ENCODE assay signal across 17 mouse cellular contexts in the genomic region with DNA sequence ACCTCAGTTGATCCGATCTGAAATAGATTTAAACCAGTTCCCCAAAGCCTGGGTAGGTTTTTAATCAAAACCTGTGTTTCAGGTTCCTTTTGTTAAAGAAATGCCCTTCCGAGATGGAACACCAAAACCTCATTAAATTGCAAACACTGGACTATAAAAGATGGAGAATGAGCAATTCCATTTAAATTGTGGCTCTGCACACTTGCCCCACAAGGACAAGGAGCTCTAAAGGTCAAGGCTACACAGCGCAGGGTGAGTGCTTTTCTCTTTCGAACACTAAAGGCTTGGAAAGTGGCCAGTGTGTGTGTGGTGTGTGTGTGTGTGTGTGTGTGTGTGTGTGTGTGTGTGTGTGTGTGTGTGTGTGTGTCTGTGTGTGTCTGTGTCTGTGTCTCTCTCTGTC.
DNase-seq lines count a peak whose midpoint lies in the region; ATAC-seq and TF ChIP-seq lines count a peak whose summit lies in the region.
"Had no signal": no experiment of that assay in that cellular context is flagged by ENCODE, and none has a peak within 500 bp of the region (broad histone marks: within the 10 kb centered on the region; RNA-seq: fewer than 3 reads in every experiment).

No protein-coding gene starts in this region.

- no peaks in the 10 kb centered on the region for H3K27me3 ChIP-seq in midbrain, embryonic 10.5 days (ENCODE audit: low read depth, poor library complexity, severe bottlenecking)
- no peaks in the 10 kb centered on the region for H3K27me3 ChIP-seq in midbrain, embryonic 15.5 days (replicated peaks)
- no peaks in the 10 kb centered on the region for H3K27me3 ChIP-seq in midbrain, postnatal 0 days (ENCODE audit: insufficient read depth, low read length)
- H3K27me3 ChIP-seq: embryonic facial prominence, embryonic 13.5 days; liver, embryonic 13.5 days; megakaryocyte, embryonic 14.5 days had no signal

- H3K36me3 ChIP-seq in midbrain, embryonic 10.5 days, result peaks cover 11% of the 10 kb centered on the region; the same call in 1 of the 2 replicates
- no peaks in the 10 kb centered on the region for H3K36me3 ChIP-seq in midbrain, embryonic 15.5 days (replicated peaks)
- no peaks in the 10 kb centered on the region for H3K36me3 ChIP-seq in midbrain, postnatal 0 days (ENCODE audit: insufficient read depth, low read length)
- H3K36me3 ChIP-seq: embryonic facial prominence, embryonic 13.5 days; liver, embryonic 13.5 days had no signal

- H3K9ac ChIP-seq in midbrain, embryonic 15.5 days, result no peak overlapping the region
- H3K9ac ChIP-seq in midbrain, postnatal 0 days (replicated peaks; ENCODE audit: low read length, poor library complexity, severe bottlenecking), result no peak overlapping the region
- H3K9ac ChIP-seq: embryonic facial prominence, embryonic 13.5 days; liver, embryonic 13.5 days had no signal

- WGBS in midbrain, embryonic 10.5 days, result 41% methylated on average over 4 of the region's 4 CpGs
- 23% methylated on average over 4 of the region's 4 CpGs for WGBS in midbrain, embryonic 15.5 days
- 40% methylated on average over 4 of the region's 4 CpGs for WGBS in midbrain, postnatal 0 days

- H3K4me1 ChIP-seq in midbrain, embryonic 10.5 days, result peaks cover 38% of the 10 kb centered on the region
- peaks cover 13% of the 10 kb centered on the region; the same call in 1 of the 2 replicates for H3K4me1 ChIP-seq in midbrain, embryonic 15.5 days
- 0 out of 2 replicates have a peak, but pooled peaks cover 8% of the 10 kb centered on the region for H3K4me1 ChIP-seq in midbrain, postnatal 0 days (ENCODE audit: insufficient read depth, low read length)
- H3K4me1 ChIP-seq: liver, embryonic 13.5 days; megakaryocyte, embryonic 14.5 days had no signal

- DNase-seq in midbrain, embryonic 10.5 days (ENCODE audit: low spot score), result peak; percentile 33
- peak; percentile 23 for DNase-seq in adrenal gland, adult 8-10 months
- peak; percentile 2 for DNase-seq in embryo, embryonic 9.5 days (ENCODE audit: extremely low spot score)
- DNase-seq in midbrain, postnatal 0 days (ENCODE audit: low spot score), result peak; percentile 26
- DNase-seq in urinary bladder, postnatal 4 days (ENCODE audit: low spot score in 2 of 2), result no peak
- DNase-seq in layer of hippocampus, postnatal 36 days, result no peak
- DNase-seq: cerebellum, postnatal 10 days; gastrocnemius, postnatal 10 days; heart, postnatal 10 days; left cerebral cortex, postnatal 4 days; liver, embryonic 13.5 days; thymus, adult 18-20 months had no signal

- TF ChIP-seq CTCF in midbrain, postnatal 0 days (IDR thresholded peaks at IDR 0.05), result no peak

- ATAC-seq in midbrain, embryonic 15.5 days (replicated peaks), result no peak
- no peak for ATAC-seq in midbrain, postnatal 0 days (ENCODE audit: low FRiP score)
- ATAC-seq: CD4-positive, CD25-positive, alpha-beta regulatory T cell, adult 4 months; lung, postnatal 0 days had no signal

- H3K27ac ChIP-seq in midbrain, embryonic 10.5 days (replicated peaks), result peak overlapping the region; percentile 88
- no peak overlapping the region; the same call in 1 of the 2 replicates for H3K27ac ChIP-seq in midbrain, embryonic 15.5 days
- no peak overlapping the region for H3K27ac ChIP-seq in midbrain, postnatal 0 days (ENCODE audit: low read depth, low read length)
- H3K27ac ChIP-seq: embryonic facial prominence, embryonic 13.5 days; liver, embryonic 13.5 days had no signal

- H3K4me2 ChIP-seq in midbrain, embryonic 15.5 days, result no peak overlapping the region
- no peak overlapping the region for H3K4me2 ChIP-seq in midbrain, postnatal 0 days (ENCODE audit: low read depth, low read length, poor library complexity, severe bottlenecking)
- H3K4me2 ChIP-seq: embryonic facial prominence, embryonic 13.5 days; liver, embryonic 13.5 days had no signal

- no peak overlapping the region for H3K4me3 ChIP-seq in midbrain, embryonic 10.5 days
- H3K4me3 ChIP-seq in midbrain, embryonic 15.5 days, result no peak overlapping the region
- no peak overlapping the region for H3K4me3 ChIP-seq in midbrain, postnatal 0 days (ENCODE audit: low read depth, low read length)
- H3K4me3 ChIP-seq: embryonic facial prominence, embryonic 13.5 days; liver, embryonic 13.5 days; megakaryocyte, embryonic 14.5 days had no signal

- peaks cover 27% of the 10 kb centered on the region for H3K9me3 ChIP-seq in midbrain, embryonic 10.5 days (replicated peaks)
- H3K9me3 ChIP-seq in midbrain, embryonic 15.5 days, result 0 out of 2 replicates have a peak, but pooled peaks cover 4% of the 10 kb centered on the region
- H3K9me3 ChIP-seq in midbrain, postnatal 0 days (ENCODE audit: low read length), result no peaks in the 10 kb centered on the region
- H3K9me3 ChIP-seq: liver, embryonic 13.5 days had no signal

Comparison
In these comparisons a context has a peak if more than half of its experiments do, and no peak if none do; other contexts are left out.
1. DNase-seq: peak in midbrain, embryonic 10.5 days (single experiment), adrenal gland, adult 8-10 months (single experiment), embryo, embryonic 9.5 days (single experiment) and midbrain, postnatal 0 days (single experiment); none in urinary bladder, postnatal 4 days (0 of 2) and layer of hippocampus, postnatal 36 days (0 of 2).